In the genomic region with DNA sequence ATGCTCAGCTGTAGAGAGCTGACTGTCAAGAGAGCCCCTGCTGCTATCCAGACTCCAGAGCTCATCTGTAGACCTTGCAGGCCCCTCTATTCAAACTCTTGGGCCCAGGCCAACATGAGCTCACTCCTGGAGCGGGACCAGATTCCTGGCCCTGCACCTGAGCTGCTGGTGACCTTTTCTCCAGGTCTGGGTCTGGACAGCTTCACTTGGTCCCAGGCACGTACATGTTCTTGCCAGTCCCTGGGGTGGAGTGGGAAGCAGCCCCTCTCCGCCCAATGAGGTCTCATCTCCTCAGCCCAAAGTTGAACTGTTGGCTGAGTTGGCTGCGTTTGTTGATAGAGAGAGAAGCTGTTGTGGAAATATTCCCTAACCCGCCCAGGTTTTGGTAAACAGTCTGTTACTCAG, we compare ENCODE assay signal across 8 mouse cellular contexts. TPM values are rescaled to one million over a fixed set of nuclear protein-coding genes. Genes with fewer than 3 reads are reported as not detected.
A peak's percentile ranks its signal among the peaks of the same experiment; 100 is the strongest.
DNase-seq lines count a peak whose midpoint lies in the region; ATAC-seq and TF ChIP-seq lines count a peak whose summit lies in the region.

No protein-coding gene starts in this region.

- peaks cover 58% of the 10 kb centered on the region for H3K4me1 ChIP-seq in midbrain, embryonic 12.5 days
- peaks cover 54% of the 10 kb centered on the region for H3K4me1 ChIP-seq in midbrain, embryonic 13.5 days (replicated peaks)
- peaks cover 7% of the 10 kb centered on the region for H3K4me1 ChIP-seq in cortical plate, adult 2 months (ENCODE audit: control insufficient read depth, insufficient read depth, low read length)
- peaks cover 6% of the 10 kb centered on the region for H3K4me1 ChIP-seq in lung, postnatal 0 days (ENCODE audit: insufficient read depth, low read depth, low read length)

- no peak overlapping the region for H3K4me3 ChIP-seq in midbrain, embryonic 12.5 days
- H3K4me3 ChIP-seq in midbrain, embryonic 13.5 days (replicated peaks): no peak overlapping the region
- no peak overlapping the region for H3K4me3 ChIP-seq in cortical plate, adult 2 months (ENCODE audit: insufficient read depth, low read length)
- no peak overlapping the region for H3K4me3 ChIP-seq in lung, postnatal 0 days (ENCODE audit: low read depth, low read length)

- TF ChIP-seq POLR2A in cortical plate, adult 2 months (IDR thresholded peaks at IDR 0.05; ENCODE audit: extremely low read depth, insufficient read depth, low read length): no peak

- DNase-seq in heart, postnatal 25 days (ENCODE audit: low spot score): peak; percentile 69
- peak; percentile 77 for DNase-seq in lung, postnatal 0 days (ENCODE audit: low spot score)
- DNase-seq in right cerebral cortex, adult 2 months (ENCODE audit: low spot score in 2 of 2): no peak
- no peak for DNase-seq in layer of hippocampus, adult 11-12 months (ENCODE audit: low spot score)
- no peak for DNase-seq in right cerebral cortex, postnatal 10 days (ENCODE audit: low spot score in 2 of 2)

- no peak for TF ChIP-seq CTCF in cortical plate, adult 2 months (IDR thresholded peaks at IDR 0.05; ENCODE audit: extremely low read depth, insufficient read depth, low read length)
- TF ChIP-seq CTCF in lung, postnatal 0 days (IDR thresholded peaks at IDR 0.05): no peak

- no peak for ATAC-seq in midbrain, embryonic 12.5 days (ENCODE audit: low FRiP score, low read depth)
- ATAC-seq in midbrain, embryonic 13.5 days: no peak
- peak; percentile 3; the same call in 1 of the 2 replicates for ATAC-seq in lung, postnatal 0 days

- H3K27ac ChIP-seq in midbrain, embryonic 12.5 days (replicated peaks): 0 out of 2 replicates have a peak overlapping the region, but pooled peaks have one; percentile 8
- H3K27ac ChIP-seq in midbrain, embryonic 13.5 days: no peak overlapping the region
- 0 out of 2 replicates have a peak overlapping the region, but pooled peaks have one; percentile 23 for H3K27ac ChIP-seq in cortical plate, adult 2 months (ENCODE audit: insufficient read depth, low read length)
- peak overlapping the region; percentile 3; the same call in 1 of the 2 replicates for H3K27ac ChIP-seq in lung, postnatal 0 days (ENCODE audit: low read length)

- intact Hi-C loops in heart, postnatal 25 days (cut with DNase I): no loop called here

- H3K9me3 ChIP-seq in midbrain, embryonic 12.5 days: no peaks in the 10 kb centered on the region
- no peaks in the 10 kb centered on the region for H3K9me3 ChIP-seq in midbrain, embryonic 13.5 days
- no peaks in the 10 kb centered on the region for H3K9me3 ChIP-seq in lung, postnatal 0 days (ENCODE audit: low read length)

- WGBS in midbrain, embryonic 12.5 days: 92% methylated on average over 5 of the region's 5 CpGs
- 79% methylated on average over 5 of the region's 5 CpGs for WGBS in midbrain, embryonic 13.5 days
- 40% methylated on average over 5 of the region's 5 CpGs for WGBS in lung, postnatal 0 days

- no peak for TF ChIP-seq EP300 in lung, postnatal 0 days (IDR thresholded peaks at IDR 0.05)

- no peaks in the 10 kb centered on the region for H3K36me3 ChIP-seq in midbrain, embryonic 12.5 days
- no peaks in the 10 kb centered on the region for H3K36me3 ChIP-seq in midbrain, embryonic 13.5 days
- no peaks in the 10 kb centered on the region for H3K36me3 ChIP-seq in lung, postnatal 0 days (ENCODE audit: insufficient read depth, low read length)

- H3K4me2 ChIP-seq in midbrain, embryonic 12.5 days (replicated peaks): no peak overlapping the region
- no peak overlapping the region for H3K4me2 ChIP-seq in midbrain, embryonic 13.5 days (replicated peaks)
- H3K4me2 ChIP-seq in lung, postnatal 0 days (replicated peaks; ENCODE audit: low read depth, low read length): no peak overlapping the region

- no peak overlapping the region for H3K9ac ChIP-seq in midbrain, embryonic 12.5 days (replicated peaks)
- no peak overlapping the region for H3K9ac ChIP-seq in midbrain, embryonic 13.5 days (replicated peaks)
- H3K9ac ChIP-seq in lung, postnatal 0 days (replicated peaks; ENCODE audit: low read depth): no peak overlapping the region

- peaks cover 41% of the 10 kb centered on the region for H3K27me3 ChIP-seq in midbrain, embryonic 12.5 days
- H3K27me3 ChIP-seq in midbrain, embryonic 13.5 days: peaks cover 8% of the 10 kb centered on the region; the same call in 1 of the 2 replicates
- H3K27me3 ChIP-seq in lung, postnatal 0 days (replicated peaks; ENCODE audit: insufficient read depth, low read length): no peaks in the 10 kb centered on the region

RNA-seq across cellular contexts. Expression of a gene that starts 45.3 kb away (rescaled TPM):
- polyA plus RNA-seq in midbrain, embryonic 12.5 days (2016; fragmentation: Nextera tagmentation; extraction: Ambion mirVana): 69.5 and 71.1 TPM in 2 replicates
- polyA plus RNA-seq in midbrain, embryonic 13.5 days (2015; fragmentation: Nextera tagmentation; extraction: Ambion mirVana): 68.6 and 69.8 TPM in 2 replicates
- polyA plus RNA-seq in cortical plate, adult 2 months (2012; rRNA removed): 68.8 and 69.7 TPM in 2 replicates
- 100 to 1,000 TPM; 301 to 306 TPM for total RNA-seq in heart, postnatal 25 days (2021)
- 46.5 TPM in 2 replicates for polyA plus RNA-seq in lung, postnatal 0 days (2015; fragmentation: Nextera tagmentation; extraction: Ambion mirVana)

Comparison
In these comparisons a context has a peak if more than half of its experiments do, and no peak if none do; other contexts are left out.
1. DNase-seq: peak in heart, postnatal 25 days (single experiment) and lung, postnatal 0 days (single experiment); none in right cerebral cortex, adult 2 months (0 of 2), layer of hippocampus, adult 11-12 months (single experiment) and right cerebral cortex, postnatal 10 days (0 of 2).